Mouse (Mus musculus) CH12.LX (cell line): ENCODE measurements around the gene Sema4a. TPM values are rescaled to one million over a fixed set of nuclear protein-coding genes. Genes with fewer than 3 reads are reported as not detected.

Experiments used
- DNase-seq: peaks from one replicate; pipeline ENCODE4 v3.0.0-alpha.2; 2013; ENCODE audit errors: extremely low read depth
- H3K27ac ChIP-seq: 2 replicates; pipeline ENCODE4 v1.5.1; 2012; ENCODE audit warnings: low read depth, mild to moderate bottlenecking, control low read depth, moderate library complexity; ENCODE audit not compliant: insufficient read depth
- H3K27me3 ChIP-seq: replicated peaks from 2 replicates; pipeline ENCODE3; 2012; ENCODE audit warnings: inconsistent platforms
- H3K36me3 ChIP-seq, 2 experiments: replicated peaks in 1 of 2; 2 replicates each; pipeline versions ENCODE3 to v1.6.1; 2012; ENCODE audit warnings: inconsistent platforms in 1 of 2, low read length in 1 of 2, mild to moderate bottlenecking in 1 of 2, mixed read lengths in 1 of 2, moderate library complexity in 1 of 2; ENCODE audit not compliant: control insufficient read depth in 1 of 2, insufficient read depth in 1 of 2
- H3K4me1 ChIP-seq, 2 experiments: 2 replicates each; pipeline ENCODE4 v1.6.1; 2012; ENCODE audit warnings: inconsistent platforms in 1 of 2, moderate library complexity in 1 of 2; ENCODE audit not compliant: insufficient read depth in 2 of 2, control insufficient read depth in 1 of 2
- H3K4me2 ChIP-seq: 2 replicates; pipeline ENCODE4 v1.6.1; 2012; ENCODE audit warnings: low read depth, mild to moderate bottlenecking, control low read depth; ENCODE audit not compliant: poor library complexity, insufficient read depth, severe bottlenecking
- H3K4me3 ChIP-seq, 3 experiments: fragments of 150-350 bp in 1 of 3; sonication (generic) in 1 of 3; replicated peaks in 1 of 3; 2 replicates each; pipeline versions ENCODE3 to v1.5.1; 2011 to 2012; ENCODE audit warnings: low read depth in 2 of 3, low read length in 2 of 3, mild to moderate bottlenecking in 2 of 3, moderate library complexity in 2 of 3, control low read depth in 1 of 3, improper control_type of control experiment in 1 of 3, inconsistent platforms in 1 of 3, mixed read lengths in 1 of 3; ENCODE audit not compliant: poor library complexity in 1 of 3
- H3K79me2 ChIP-seq: replicated peaks from 2 replicates; pipeline ENCODE4 v1.6.1; 2012; ENCODE audit warnings: mild to moderate bottlenecking, moderate library complexity; ENCODE audit not compliant: control insufficient read depth, poor library complexity, insufficient read depth, severe bottlenecking; ENCODE audit errors: extremely low read depth
- H3K9ac ChIP-seq: 2 replicates; pipeline ENCODE4 v1.6.1; 2012; ENCODE audit warnings: low read depth, mild to moderate bottlenecking, control low read depth, moderate library complexity; ENCODE audit not compliant: insufficient read depth
- H3K9me3 ChIP-seq: replicated peaks from 2 replicates; pipeline ENCODE3; 2012; ENCODE audit warnings: low read length, inconsistent platforms, mixed read lengths
- BHLHE40 ChIP-seq: IDR thresholded peaks from 2 replicates; pipeline ENCODE4 v1.6.1; 2011; ENCODE audit warnings: mild to moderate bottlenecking, low read depth, low read length, improper control_type of control experiment
- CHD2 ChIP-seq: IDR thresholded peaks from 2 replicates; pipeline ENCODE4 v1.6.1; 2011; ENCODE audit warnings: low read length, improper control_type of control experiment
- EP300 ChIP-seq: IDR thresholded peaks from 2 replicates; pipeline ENCODE4 v1.6.1; 2011; ENCODE audit warnings: low read length, improper control_type of control experiment
- ETS1 ChIP-seq: conservative IDR thresholded peaks from 2 replicates; pipeline ENCODE4 v1.6.1; 2012; ENCODE audit warnings: low read depth, mild to moderate bottlenecking, inconsistent platforms, low read length, improper control_type of control experiment, moderate library complexity
- IRF4 ChIP-seq: IDR thresholded peaks from 2 replicates; pipeline ENCODE4 v1.6.1; 2014; ENCODE audit warnings: low read depth, mild to moderate bottlenecking, inconsistent platforms, low read length, improper control_type of control experiment
- JUN ChIP-seq: IDR thresholded peaks from 2 replicates; pipeline ENCODE4 v1.6.1; 2011; ENCODE audit warnings: low read depth, mild to moderate bottlenecking, low read length, improper control_type of control experiment, moderate library complexity; ENCODE audit not compliant: insufficient read depth
- MAFK ChIP-seq: IDR thresholded peaks from 2 replicates; pipeline ENCODE4 v1.6.1; 2011; ENCODE audit warnings: low read length, improper control_type of control experiment; ENCODE audit not compliant: insufficient replicate concordance
- MAZ ChIP-seq: IDR thresholded peaks from 2 replicates; pipeline ENCODE4 v1.6.1; 2012; ENCODE audit warnings: low read depth, mild to moderate bottlenecking, inconsistent platforms, low read length, improper control_type of control experiment, moderate library complexity
- MEF2A ChIP-seq: IDR thresholded peaks from 2 replicates; pipeline ENCODE4 v1.6.1; 2014; ENCODE audit warnings: low read depth, mild to moderate bottlenecking, inconsistent platforms, low read length, improper control_type of control experiment, borderline replicate concordance
- MYC ChIP-seq: IDR thresholded peaks from 2 replicates; pipeline ENCODE4 v1.6.1; 2011; ENCODE audit warnings: low read depth, mild to moderate bottlenecking, improper control_type of control experiment, low read length
- NRF1 ChIP-seq: IDR thresholded peaks from 2 replicates; pipeline ENCODE4 v1.6.1; 2014; ENCODE audit warnings: low read depth, mild to moderate bottlenecking, inconsistent platforms, low read length, improper control_type of control experiment, moderate library complexity
- POLR2AphosphoS2 ChIP-seq: IDR thresholded peaks from 2 replicates; pipeline ENCODE4 v1.6.1; 2011; ENCODE audit warnings: low read depth, low read length, improper control_type of control experiment
- RAD21 ChIP-seq: IDR thresholded peaks from 2 replicates; pipeline ENCODE4 v1.6.1; 2011; ENCODE audit warnings: low read depth, mild to moderate bottlenecking, low read length, improper control_type of control experiment, moderate library complexity
- RCOR1 ChIP-seq: conservative IDR thresholded peaks from 2 replicates; pipeline ENCODE4 v1.6.1; 2012; ENCODE audit warnings: low read depth, mild to moderate bottlenecking, inconsistent platforms, low read length, improper control_type of control experiment
- SIN3A ChIP-seq: IDR thresholded peaks from 2 replicates; pipeline ENCODE4 v1.6.1; 2012; ENCODE audit warnings: low read length, improper control_type of control experiment, inconsistent platforms
- TCF12 ChIP-seq: IDR thresholded peaks from 2 replicates; pipeline ENCODE4 v1.6.1; 2014; ENCODE audit warnings: low read depth, mild to moderate bottlenecking, inconsistent platforms, low read length, improper control_type of control experiment
- USF1 ChIP-seq: IDR thresholded peaks from 2 replicates; pipeline ENCODE4 v1.6.1; 2014; ENCODE audit warnings: low read depth, mild to moderate bottlenecking, inconsistent platforms, low read length, improper control_type of control experiment
- USF2 ChIP-seq: conservative IDR thresholded peaks from 2 replicates; pipeline ENCODE4 v1.6.1; 2011; ENCODE audit warnings: low read depth, low read length, improper control_type of control experiment
- ZKSCAN1 ChIP-seq: IDR thresholded peaks from 2 replicates; pipeline ENCODE4 v1.6.1; 2012; ENCODE audit warnings: low read depth, inconsistent platforms, low read length, improper control_type of control experiment, borderline replicate concordance
- ZMIZ1 ChIP-seq: IDR thresholded peaks from 2 replicates; pipeline ENCODE4 v1.6.1; 2012; ENCODE audit warnings: low read depth, mild to moderate bottlenecking, inconsistent platforms, low read length, improper control_type of control experiment
- ZNF384 ChIP-seq: IDR thresholded peaks from 2 replicates; pipeline ENCODE4 v1.6.1; 2012; ENCODE audit warnings: low read depth, low read length, improper control_type of control experiment, inconsistent platforms
- dilution Hi-C: fragments of 300-500 bp; cut with MboI; formaldehyde crosslinking; loops from 2 replicates; pipeline ENCODE4 v1.14.3; 2020; ENCODE audit warnings: low sequenced_read_pairs; ENCODE audit not compliant: extremely low pct_unique_long_range_greater_than_20kb, extremely low pct_ligation_motif_present
- in situ Hi-C: fragments of 300-500 bp; cut with MboI; formaldehyde crosslinking; loops from 3 replicates; pipeline ENCODE4 v1.14.3; 2019; ENCODE audit warnings: low sequenced_read_pairs, low pct_ligation_motif_present, low pct_unique_long_range_greater_than_20kb, mixed read lengths
- polyA plus RNA-seq: library from polyadenylated mRNA; unstranded; fragments of >175 nt; gene quantifications from 2 replicates; pipeline ENCODE4 v1.2.1, GENCODE M21; 2012; ENCODE audit warnings: low read depth; ENCODE audit not compliant: insufficient read length
- total RNA-seq, 2 experiments: library from RNA; depleted of rRNA; stranded (reverse); fragments of 300-350 nt in 1 of 2; fragments of >200 nt in 1 of 2; gene quantifications; 2 replicates each; pipeline ENCODE4 v1.2.3; 2012 to 2014

Sema4a gene
- total and polyA plus RNA-seq, 3 experiments: 3.5 to 7.1 (median 4.7) TPM

DNA sequence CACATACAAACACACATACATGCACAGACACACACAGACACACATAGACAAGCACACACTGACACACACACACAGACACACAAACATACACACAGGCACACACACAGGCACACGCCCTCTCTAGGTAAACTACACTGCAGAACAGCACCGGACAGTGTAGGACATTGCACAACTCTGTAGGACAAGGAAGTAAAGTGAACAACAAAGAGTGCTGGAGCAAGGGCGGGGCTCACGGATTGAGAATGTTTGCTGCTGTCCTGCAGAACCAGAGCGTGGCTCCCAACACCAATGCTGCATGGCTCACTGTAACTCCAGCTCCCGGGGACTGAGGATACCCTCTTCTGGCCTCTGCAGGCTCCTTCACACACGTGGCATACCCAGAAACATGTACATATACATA, 18.1 kb downstream of the Sema4a start:
- dilution Hi-C loops: no loop called here
- no peak overlapping the region for H3K4me3 ChIP-seq
- no peaks in the 10 kb centered on the region for H3K9me3 ChIP-seq
- in situ Hi-C loops: no loop called here
- H3K9ac ChIP-seq: no peak overlapping the region
- H3K27ac ChIP-seq: no peak overlapping the region
- H3K36me3 ChIP-seq: peaks cover 0 to 8% of the 10 kb centered on the region in 2 experiments
- TF ChIP-seq NRF1 (no peak), USF1 (no peak), ZNF384 (no peak), ZKSCAN1 (no peak), MYC (no peak), SIN3A (no peak), USF2 (no peak), RCOR1 (no peak), IRF4 (no peak), ZMIZ1 (no peak), MAFK (no peak), RAD21 (no peak)
- no peak overlapping the region for H3K4me2 ChIP-seq
- H3K79me2 ChIP-seq: no peaks in the 10 kb centered on the region
- peaks cover 5 to 37% of the 10 kb centered on the region in 2 experiments for H3K4me1 ChIP-seq
- H3K27me3 ChIP-seq: no peaks in the 10 kb centered on the region
- no peak for DNase-seq

- Histone ChIP-seq H3K27ac (no peak overlapping the region), H3K4me2 (no peak overlapping the region), H3K9ac (no peak overlapping the region), H3K27me3 (no peaks in the 10 kb centered on the region), H3K4me1 (peaks cover 5 to 35% of the 10 kb centered on the region in 2 experiments), H3K4me3 (no peak overlapping the region), H3K9me3 (no peaks in the 10 kb centered on the region), H3K79me2 (no peaks in the 10 kb centered on the region), H3K36me3 (peaks cover 0 to 12% of the 10 kb centered on the region in 2 experiments)
- in situ Hi-C loops (no loop called here), dilution Hi-C loops (no loop called here)
- DNase-seq: no peak
- TF ChIP-seq JUN (no peak), BHLHE40 (no peak), TCF12 (no peak), EP300 (no peak), ETS1 (no peak), CHD2 (no peak), IRF4 (no peak), SIN3A (no peak), POLR2AphosphoS2 (no peak), MAZ (no peak), MEF2A (no peak)
Measured at GRCm38 (mm10) chr3:88442488-88442887, 18.5 kb downstream of the Sema4a start.
